Mouse (Mus musculus): ENCODE data around the gene Zfp579. TPM values are rescaled to one million over a fixed set of nuclear protein-coding genes. Genes with fewer than 3 reads are reported as not detected.

Gene Zfp579
- polyA plus RNA-seq, 1 experiment from 2014 or later, result 49.2 TPM

GRCm38 (mm10) chr7:4999876-5000275 is 3.9 kb upstream of the Zfp579 start:
- WGBS, result 65% methylated on average over 2 of the region's 2 CpGs
- ATAC-seq, result no peak
- no peak overlapping the region for H3K27ac ChIP-seq (ENCODE audit: low read depth, low read length)
- H3K9me3 ChIP-seq (ENCODE audit: control insufficient read depth, low read length), result no peaks in the 10 kb centered on the region
- peaks cover 11% of the 10 kb centered on the region for H3K4me1 ChIP-seq (ENCODE audit: control insufficient read depth, insufficient read depth, low read depth, low read length)
- H3K4me3 ChIP-seq (ENCODE audit: low read length), result no peak overlapping the region
- no peaks in the 10 kb centered on the region for H3K27me3 ChIP-seq (replicated peaks; ENCODE audit: control insufficient read depth, insufficient read depth, low read length)
- no peak overlapping the region for H3K4me2 ChIP-seq (ENCODE audit: low read length)
- H3K9ac ChIP-seq (ENCODE audit: low read depth, low read length), result no peak overlapping the region
- no peaks in the 10 kb centered on the region for H3K36me3 ChIP-seq (ENCODE audit: control insufficient read depth, insufficient read depth, low read length)

- Histone ChIP-seq H3K27ac (ENCODE audit: low read depth, low read length) (peak overlapping the region; percentile 86; the same call in 1 of the 2 replicates), H3K27me3 (replicated peaks; ENCODE audit: control insufficient read depth, insufficient read depth, low read length) (no peaks in the 10 kb centered on the region), H3K4me1 (ENCODE audit: control insufficient read depth, insufficient read depth, low read depth, low read length) (peaks cover 29% of the 10 kb centered on the region), H3K4me3 (ENCODE audit: low read length) (peak overlapping the region; percentile 56), H3K9ac (ENCODE audit: low read depth, low read length) (peak overlapping the region; percentile 94), H3K36me3 (ENCODE audit: control insufficient read depth, insufficient read depth, low read length) (peaks cover 12% of the 10 kb centered on the region), H3K9me3 (ENCODE audit: control insufficient read depth, low read length) (0 out of 2 replicates have a peak, but pooled peaks cover 3% of the 10 kb centered on the region), H3K4me2 (ENCODE audit: low read length) (peak overlapping the region; percentile 93)
- 69% methylated on average over 6 of the region's 8 CpGs for WGBS
- ATAC-seq, result no peak
These were observed 976 bp upstream of the Zfp579 start for GRCm38 (mm10) chr7:4996934-4997333.

GRCm38 (mm10) chr7:4995268-4996002 is 523 bp downstream of the Zfp579 start:
- peak overlapping the region; percentile 57 for H3K27ac ChIP-seq (ENCODE audit: low read depth, low read length)
- H3K9ac ChIP-seq (ENCODE audit: low read depth, low read length), result peak overlapping the region; percentile 94
- H3K4me2 ChIP-seq (ENCODE audit: low read length), result peak overlapping the region; percentile 93
- ATAC-seq, result no peak
- 6% methylated on average over 19 of the region's 19 CpGs for WGBS
- peaks cover 5% of the 10 kb centered on the region; the same call in 1 of the 2 replicates for H3K9me3 ChIP-seq (ENCODE audit: control insufficient read depth, low read length)
- peaks cover 18% of the 10 kb centered on the region for H3K36me3 ChIP-seq (ENCODE audit: control insufficient read depth, insufficient read depth, low read length)
- peaks cover 29% of the 10 kb centered on the region for H3K4me1 ChIP-seq (ENCODE audit: control insufficient read depth, insufficient read depth, low read depth, low read length)
- H3K27me3 ChIP-seq (replicated peaks; ENCODE audit: control insufficient read depth, insufficient read depth, low read length), result no peaks in the 10 kb centered on the region
- H3K4me3 ChIP-seq (ENCODE audit: low read length), result peak overlapping the region; percentile 56

- Histone ChIP-seq H3K9ac (ENCODE audit: low read depth, low read length) (peak overlapping the region; percentile 94; the same call in 1 of the 2 replicates), H3K9me3 (ENCODE audit: control insufficient read depth, low read length) (peaks cover 5% of the 10 kb centered on the region; the same call in 1 of the 2 replicates), H3K4me2 (ENCODE audit: low read length) (peak overlapping the region; percentile 93), H3K27me3 (replicated peaks; ENCODE audit: control insufficient read depth, insufficient read depth, low read length) (no peaks in the 10 kb centered on the region), H3K4me3 (ENCODE audit: low read length) (peak overlapping the region; percentile 56), H3K27ac (ENCODE audit: low read depth, low read length) (no peak overlapping the region), H3K4me1 (ENCODE audit: control insufficient read depth, insufficient read depth, low read depth, low read length) (peaks cover 29% of the 10 kb centered on the region), H3K36me3 (ENCODE audit: control insufficient read depth, insufficient read depth, low read length) (peaks cover 18% of the 10 kb centered on the region)
- WGBS, result 51% methylated on average over 59 of the region's 59 CpGs
- ATAC-seq, result no peak
These were observed 1.8 kb downstream of the Zfp579 start for GRCm38 (mm10) chr7:4993999-4994788.

- Histone ChIP-seq H3K27ac (ENCODE audit: low read depth, low read length) (no peak overlapping the region), H3K4me1 (ENCODE audit: control insufficient read depth, insufficient read depth, low read depth, low read length) (peaks cover 29% of the 10 kb centered on the region), H3K27me3 (replicated peaks; ENCODE audit: control insufficient read depth, insufficient read depth, low read length) (no peaks in the 10 kb centered on the region), H3K9me3 (ENCODE audit: control insufficient read depth, low read length) (peaks cover 5% of the 10 kb centered on the region; the same call in 1 of the 2 replicates), H3K4me2 (ENCODE audit: low read length) (peak overlapping the region; percentile 93), H3K4me3 (ENCODE audit: low read length) (peak overlapping the region; percentile 56), H3K9ac (ENCODE audit: low read depth, low read length) (peak overlapping the region; percentile 43), H3K36me3 (ENCODE audit: control insufficient read depth, insufficient read depth, low read length) (peaks cover 18% of the 10 kb centered on the region)
- WGBS, result 41% methylated on average over 55 of the region's 55 CpGs
- ATAC-seq, result no peak
These were observed 2.5 kb downstream of the Zfp579 start for GRCm38 (mm10) chr7:4993347-4993998.

GRCm38 (mm10) chr7:4988250-4988649 is 7.7 kb downstream of the Zfp579 start:
- H3K4me1 ChIP-seq (ENCODE audit: control insufficient read depth, insufficient read depth, low read depth, low read length), result peaks cover 3% of the 10 kb centered on the region
- no peak for ATAC-seq
- H3K9ac ChIP-seq (ENCODE audit: low read depth, low read length), result no peak overlapping the region
- H3K4me2 ChIP-seq (ENCODE audit: low read length), result no peak overlapping the region
- H3K9me3 ChIP-seq (ENCODE audit: control insufficient read depth, low read length), result peaks cover 3% of the 10 kb centered on the region; the same call in 1 of the 2 replicates
- peaks cover 12% of the 10 kb centered on the region for H3K36me3 ChIP-seq (ENCODE audit: control insufficient read depth, insufficient read depth, low read length)
- 52% methylated on average over 2 of the region's 2 CpGs for WGBS
- H3K27me3 ChIP-seq (replicated peaks; ENCODE audit: control insufficient read depth, insufficient read depth, low read length), result no peaks in the 10 kb centered on the region
- no peak overlapping the region for H3K27ac ChIP-seq (ENCODE audit: low read depth, low read length)
- no peak overlapping the region for H3K4me3 ChIP-seq (ENCODE audit: low read length)

- H3K4me2 ChIP-seq (ENCODE audit: low read length), result no peak overlapping the region
- no peaks in the 10 kb centered on the region for H3K4me1 ChIP-seq (ENCODE audit: control insufficient read depth, insufficient read depth, low read depth, low read length)
- no peak overlapping the region for H3K9ac ChIP-seq (ENCODE audit: low read depth, low read length)
- H3K4me3 ChIP-seq (ENCODE audit: low read length), result no peak overlapping the region
- H3K27me3 ChIP-seq (replicated peaks; ENCODE audit: control insufficient read depth, insufficient read depth, low read length), result no peaks in the 10 kb centered on the region
- H3K9me3 ChIP-seq (ENCODE audit: control insufficient read depth, low read length), result no peaks in the 10 kb centered on the region
- WGBS, result 93% methylated on average over 7 of the region's 7 CpGs
- no peaks in the 10 kb centered on the region for H3K36me3 ChIP-seq (ENCODE audit: control insufficient read depth, insufficient read depth, low read length)
- no peak overlapping the region for H3K27ac ChIP-seq (ENCODE audit: low read depth, low read length)
- no peak for ATAC-seq
These were observed 19.1 kb downstream of the Zfp579 start for GRCm38 (mm10) chr7:4976832-4977231.

GRCm38 (mm10) chr7:4975455-4975854 is 20.5 kb downstream of the Zfp579 start:
- ATAC-seq, result no peak
- no peak overlapping the region for H3K27ac ChIP-seq (ENCODE audit: low read depth, low read length)
- 92% methylated on average over 4 of the region's 4 CpGs for WGBS
- no peak overlapping the region for H3K9ac ChIP-seq (ENCODE audit: low read depth, low read length)
- H3K9me3 ChIP-seq (ENCODE audit: control insufficient read depth, low read length), result no peaks in the 10 kb centered on the region
- H3K4me1 ChIP-seq (ENCODE audit: control insufficient read depth, insufficient read depth, low read depth, low read length), result no peaks in the 10 kb centered on the region
- H3K4me3 ChIP-seq (ENCODE audit: low read length), result no peak overlapping the region
- H3K36me3 ChIP-seq (ENCODE audit: control insufficient read depth, insufficient read depth, low read length), result no peaks in the 10 kb centered on the region
- no peaks in the 10 kb centered on the region for H3K27me3 ChIP-seq (replicated peaks; ENCODE audit: control insufficient read depth, insufficient read depth, low read length)
- H3K4me2 ChIP-seq (ENCODE audit: low read length), result no peak overlapping the region

All from hindbrain, embryonic 16.5 days (tissue).